Mouse (Mus musculus) limb, embryonic 11.5 days (tissue): ENCODE data around the gene Atp6v1e1. TPM values are rescaled to one million over a fixed set of nuclear protein-coding genes. Genes with fewer than 3 reads are reported as not detected.

ENCODE experiments used
- ATAC-seq: fragments of 200-750 bp; cut with Nextera tagmentation; 2 replicates; pipeline ENCODE4 v1.8.0; 2017; ENCODE audit warnings: low read depth; ENCODE audit not compliant: insufficient number of reproducible peaks, low FRiP score, low TSS enrichment
- DNase-seq: peaks from one replicate; pipeline ENCODE4 v3.0.0-alpha.2; 2015; ENCODE audit warnings: low spot score
- H3K27ac ChIP-seq: fragments of 300-500 bp; sonication (generic); replicated peaks from 2 replicates; pipeline ENCODE4 v1.5.1; 2014; ENCODE audit warnings: low read depth, mild to moderate bottlenecking, low read length
- H3K27me3 ChIP-seq: fragments of 300-500 bp; sonication (generic); 2 replicates; pipeline ENCODE4 v1.6.1; 2014; ENCODE audit warnings: mild to moderate bottlenecking, low read length, mixed read lengths; ENCODE audit not compliant: control insufficient read depth, insufficient read depth
- H3K36me3 ChIP-seq: fragments of 300-500 bp; sonication (generic); 2 replicates; pipeline ENCODE4 v1.6.1; 2014; ENCODE audit warnings: mild to moderate bottlenecking, low read length, moderate library complexity, mixed read lengths; ENCODE audit not compliant: control insufficient read depth, insufficient read depth
- H3K4me1 ChIP-seq: fragments of 300-500 bp; sonication (generic); 2 replicates; pipeline ENCODE4 v1.6.1; 2014; ENCODE audit warnings: low read length, mixed read lengths; ENCODE audit not compliant: control insufficient read depth, insufficient read depth
- H3K4me2 ChIP-seq: fragments of 300-500 bp; sonication (generic); 2 replicates; pipeline ENCODE4 v1.6.1; 2014; ENCODE audit warnings: low read depth, mild to moderate bottlenecking, moderate library complexity; ENCODE audit not compliant: severe bottlenecking
- H3K4me3 ChIP-seq: fragments of 300-500 bp; sonication (generic); 2 replicates; pipeline ENCODE4 v1.5.1; 2014; ENCODE audit warnings: low read depth, low read length
- H3K9ac ChIP-seq: fragments of 300-500 bp; sonication (generic); 2 replicates; pipeline ENCODE4 v1.6.1; 2014; ENCODE audit warnings: mild to moderate bottlenecking, low read length
- H3K9me3 ChIP-seq: fragments of 300-500 bp; sonication (generic); 2 replicates; pipeline ENCODE4 v1.6.1; 2016; ENCODE audit warnings: low read length; ENCODE audit not compliant: control insufficient read depth
- WGBS: fragments of 180-500 bp; shearing (Covaris S2); extraction: QIAGEN DNeasy Blood & Tissue Kit; methylation state at CpG from one replicate; pipeline ENCODE4 v1.1.7; 2014; 5-methylcytosine and 5-hydroxymethylcytosine counted together
- polyA plus RNA-seq: library from polyadenylated mRNA; unstranded; fragments of >200 nt; fragmentation: Nextera tagmentation; extraction: Ambion mirVana; gene quantifications from 2 replicates; pipeline ENCODE4 v1.2.1, GENCODE M21; 2014

Gene Atp6v1e1
- polyA plus RNA-seq, 1 experiment from 2014 or later = 118 TPM

DNA sequence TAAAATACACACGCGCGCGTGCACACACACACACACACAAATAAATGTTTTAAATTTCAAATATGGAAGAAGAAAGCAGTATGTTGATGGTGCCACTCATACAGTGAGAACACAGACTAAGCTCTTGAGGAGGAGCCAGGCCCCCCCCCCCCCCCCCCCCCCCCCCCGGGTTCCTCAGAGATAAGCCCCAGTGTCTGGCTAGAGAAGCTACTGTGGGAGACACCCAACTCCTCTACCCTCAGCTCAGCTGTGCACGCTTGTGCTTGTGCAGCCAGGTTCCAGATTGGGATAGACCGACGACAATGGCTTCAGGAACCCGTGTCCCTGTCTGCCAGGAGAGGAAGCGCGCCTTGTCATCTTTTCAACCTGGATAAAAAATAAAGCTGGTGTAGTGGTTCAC is 32.4 kb downstream of the Atp6v1e1 start:
- WGBS = 93% methylated on average over 10 of the region's 11 CpGs
- Histone ChIP-seq H3K36me3 (peaks cover 4% of the 10 kb centered on the region), H3K4me1 (no peaks in the 10 kb centered on the region), H3K4me3 (no peak overlapping the region), H3K9me3 (no peaks in the 10 kb centered on the region), H3K9ac (no peak overlapping the region), H3K27me3 (no peaks in the 10 kb centered on the region), H3K4me2 (no peak overlapping the region), H3K27ac (no peak overlapping the region)
- ATAC-seq (no peak), DNase-seq (no peak)

DNA sequence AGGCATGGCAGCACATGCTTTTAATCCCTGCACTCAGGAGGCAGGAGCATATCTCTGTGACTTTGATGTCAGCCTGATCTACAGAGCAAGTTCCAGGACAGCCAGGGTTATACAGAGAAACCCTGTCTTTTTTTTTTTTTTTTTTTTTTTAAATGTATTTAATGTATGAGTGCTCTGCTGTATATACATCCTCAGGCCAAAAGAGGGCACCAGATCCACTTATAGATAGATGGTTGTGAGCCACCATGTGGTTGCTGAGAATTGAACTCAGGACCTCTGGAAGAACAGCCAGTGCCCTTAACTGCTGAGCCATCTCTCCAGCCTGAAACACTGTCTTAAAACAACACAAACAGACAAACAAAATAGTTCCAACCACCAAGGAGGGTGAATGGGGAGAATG is 33.7 kb downstream of the Atp6v1e1 start:
- ATAC-seq = no peak
- no peaks in the 10 kb centered on the region for H3K4me1 ChIP-seq
- no peaks in the 10 kb centered on the region for H3K27me3 ChIP-seq
- no peak overlapping the region for H3K27ac ChIP-seq
- H3K9ac ChIP-seq = no peak overlapping the region
- H3K36me3 ChIP-seq = peaks cover 4% of the 10 kb centered on the region
- H3K9me3 ChIP-seq = no peaks in the 10 kb centered on the region
- H3K4me2 ChIP-seq = no peak overlapping the region
- no peak for DNase-seq
- H3K4me3 ChIP-seq = no peak overlapping the region

DNA sequence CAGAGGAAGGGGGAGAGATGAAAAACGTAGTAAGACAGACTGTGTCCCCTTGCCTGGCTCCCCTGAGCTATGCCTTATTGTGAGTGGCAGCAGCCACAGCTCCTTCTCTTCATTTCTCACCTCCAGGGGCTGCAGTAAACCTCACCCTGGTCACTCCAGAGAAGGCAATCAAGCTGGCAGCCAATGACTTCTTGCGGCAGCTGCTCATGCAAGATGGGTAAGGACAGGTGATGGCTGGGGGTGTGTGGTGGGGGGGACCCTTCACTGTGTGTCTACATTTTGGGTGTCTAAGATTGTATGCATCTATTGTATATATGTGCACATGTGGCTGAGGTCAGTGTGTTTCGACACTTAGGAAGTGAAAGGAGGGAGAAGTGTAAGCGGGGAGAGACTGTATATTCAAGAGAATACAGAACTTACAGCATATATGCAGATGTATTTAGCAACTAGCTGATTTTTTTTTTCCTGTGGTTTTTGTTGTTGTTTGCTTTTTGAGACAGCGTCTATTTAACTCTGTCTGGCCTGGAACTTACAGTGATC is 34.5 kb downstream of the Atp6v1e1 start:
- Histone ChIP-seq H3K4me1 (no peaks in the 10 kb centered on the region), H3K9me3 (no peaks in the 10 kb centered on the region), H3K4me2 (no peak overlapping the region), H3K36me3 (peaks cover 4% of the 10 kb centered on the region), H3K27me3 (no peaks in the 10 kb centered on the region), H3K4me3 (no peak overlapping the region), H3K27ac (no peak overlapping the region), H3K9ac (no peak overlapping the region)
- ATAC-seq (no peak), DNase-seq (no peak)
- 73% methylated on average over 5 of the region's 5 CpGs for WGBS

DNA sequence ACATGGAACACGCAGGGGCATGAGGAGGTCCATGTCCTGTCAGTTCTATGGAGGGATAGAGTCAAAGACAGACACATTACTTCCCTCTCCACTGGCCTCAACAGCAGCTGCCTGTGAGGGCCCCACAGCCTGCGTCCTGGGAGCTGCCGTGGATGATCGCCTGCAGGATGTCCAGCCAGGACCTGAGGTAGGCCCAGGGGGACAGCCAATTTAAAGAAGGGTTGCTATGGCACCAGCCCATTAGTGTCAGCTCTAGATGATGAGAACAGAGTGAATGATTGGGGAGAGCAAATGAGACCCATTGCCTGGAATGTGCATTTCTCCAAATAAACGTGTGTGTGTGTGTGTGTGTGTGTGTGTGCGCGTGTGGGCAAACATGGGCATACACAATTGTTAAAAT is 38.2 kb downstream of the Atp6v1e1 start:
- no peak overlapping the region for H3K4me3 ChIP-seq
- H3K4me1 ChIP-seq = no peaks in the 10 kb centered on the region
- ATAC-seq (no peak), DNase-seq (no peak)
- 55% methylated on average over 7 of the region's 7 CpGs for WGBS
- no peak overlapping the region for H3K27ac ChIP-seq
- H3K27me3 ChIP-seq = no peaks in the 10 kb centered on the region
- no peak overlapping the region for H3K4me2 ChIP-seq
- no peaks in the 10 kb centered on the region for H3K9me3 ChIP-seq
- H3K36me3 ChIP-seq = no peaks in the 10 kb centered on the region
- no peak overlapping the region for H3K9ac ChIP-seq

DNA sequence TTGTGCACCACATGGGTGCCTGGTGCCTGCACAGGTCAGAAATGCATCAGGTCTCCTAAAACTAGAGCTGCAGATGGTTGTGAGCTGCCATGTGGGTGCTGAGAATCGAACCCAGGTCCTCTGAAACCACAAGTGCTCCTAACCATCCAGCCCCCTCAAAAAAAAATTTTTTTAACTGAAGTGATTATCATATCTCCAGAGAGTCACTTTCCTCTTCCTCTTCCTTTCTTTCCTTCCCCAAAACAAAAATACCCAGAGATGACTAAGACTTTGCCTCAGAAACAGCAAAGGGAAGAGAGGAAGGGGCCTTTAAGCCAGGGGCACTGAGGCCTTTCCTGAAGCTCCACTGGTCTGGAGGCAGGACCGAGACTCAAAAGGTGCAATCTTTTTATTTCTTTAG is 39.6 kb downstream of the Atp6v1e1 start:
- no peak for DNase-seq
- ATAC-seq = no peak
- H3K9ac ChIP-seq = no peak overlapping the region
- H3K4me3 ChIP-seq = no peak overlapping the region
- H3K27ac ChIP-seq = no peak overlapping the region
- H3K27me3 ChIP-seq = no peaks in the 10 kb centered on the region
- no peak overlapping the region for H3K4me2 ChIP-seq
- no peaks in the 10 kb centered on the region for H3K36me3 ChIP-seq
- WGBS = 90% methylated on average over 2 of the region's 2 CpGs
- H3K4me1 ChIP-seq = no peaks in the 10 kb centered on the region
- H3K9me3 ChIP-seq = no peaks in the 10 kb centered on the region

DNA sequence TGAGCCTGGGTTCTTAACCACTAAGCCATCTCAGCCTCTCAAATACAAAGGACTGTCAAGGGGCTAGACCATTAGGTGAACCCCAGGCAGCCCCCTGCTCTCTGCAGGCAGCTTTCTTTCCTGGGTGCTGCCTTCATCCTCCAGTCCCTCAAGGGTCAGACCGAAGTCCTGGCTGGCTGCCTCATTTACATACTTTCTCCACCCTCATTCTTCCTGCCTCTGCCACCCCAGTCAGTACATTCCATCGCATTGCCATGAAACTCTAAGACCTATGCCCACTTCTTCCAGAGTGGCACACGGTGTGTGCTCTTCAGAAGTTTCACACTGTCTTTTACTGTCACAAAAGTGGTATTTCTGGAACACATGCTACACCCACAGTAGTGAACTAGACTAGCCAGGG is 44.4 kb downstream of the Atp6v1e1 start:
- no peak overlapping the region for H3K27ac ChIP-seq
- H3K27me3 ChIP-seq = no peaks in the 10 kb centered on the region
- no peaks in the 10 kb centered on the region for H3K9me3 ChIP-seq
- no peak overlapping the region for H3K4me2 ChIP-seq
- no peaks in the 10 kb centered on the region for H3K4me1 ChIP-seq
- no peak overlapping the region for H3K4me3 ChIP-seq
- ATAC-seq = no peak
- WGBS = 59% methylated on average over 3 of the region's 3 CpGs
- no peaks in the 10 kb centered on the region for H3K36me3 ChIP-seq
- no peak for DNase-seq
- no peak overlapping the region for H3K9ac ChIP-seq

DNA sequence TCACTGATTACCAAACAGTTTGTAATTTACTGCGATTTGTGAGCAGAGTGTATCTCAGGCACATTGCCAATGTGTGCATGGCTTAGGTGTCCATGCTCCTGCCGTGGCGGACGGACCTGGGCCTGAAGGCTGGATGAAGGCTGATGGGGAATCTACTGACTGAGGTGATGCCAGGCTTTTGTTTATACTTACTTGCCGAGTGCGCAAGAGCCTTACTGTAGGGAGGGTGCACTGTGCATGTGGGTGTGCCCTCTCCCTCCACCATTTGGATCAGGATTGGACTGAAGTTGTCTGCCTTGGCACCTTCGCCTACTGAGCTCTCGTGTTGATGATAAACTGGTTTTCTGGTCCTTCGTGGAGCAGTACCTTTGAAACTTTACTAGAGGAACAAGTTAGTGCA is 45.1 kb downstream of the Atp6v1e1 start:
- no peaks in the 10 kb centered on the region for H3K36me3 ChIP-seq
- H3K4me3 ChIP-seq = no peak overlapping the region
- H3K9me3 ChIP-seq = no peaks in the 10 kb centered on the region
- no peak overlapping the region for H3K4me2 ChIP-seq
- H3K27ac ChIP-seq = no peak overlapping the region
- no peaks in the 10 kb centered on the region for H3K4me1 ChIP-seq
- no peak for ATAC-seq
- 82% methylated on average over 9 of the region's 9 CpGs for WGBS
- H3K9ac ChIP-seq = no peak overlapping the region
- no peaks in the 10 kb centered on the region for H3K27me3 ChIP-seq
- no peak for DNase-seq

DNA sequence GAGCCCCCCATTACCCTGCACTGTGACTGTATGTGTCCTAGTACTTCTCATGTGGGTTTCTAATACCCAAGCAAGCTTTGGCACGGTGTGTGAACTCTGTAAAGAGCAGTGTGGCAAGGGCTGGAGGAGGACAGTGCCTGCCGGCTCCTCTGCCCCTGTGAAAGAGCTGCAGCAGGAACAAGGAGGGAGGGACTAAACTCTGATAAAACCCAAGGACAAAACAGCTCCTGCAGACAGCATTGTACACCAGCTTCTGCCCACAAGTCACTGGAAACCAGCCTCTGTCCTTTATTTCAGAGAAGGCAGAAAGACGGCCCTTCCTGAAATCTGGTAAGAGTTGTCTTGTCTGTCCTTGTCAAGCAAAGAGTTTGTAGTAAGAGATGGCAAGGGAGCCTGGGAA is 46.3 kb downstream of the Atp6v1e1 start:
- Histone ChIP-seq H3K4me1 (no peaks in the 10 kb centered on the region), H3K27ac (no peak overlapping the region), H3K36me3 (no peaks in the 10 kb centered on the region), H3K27me3 (no peaks in the 10 kb centered on the region), H3K4me3 (no peak overlapping the region), H3K4me2 (no peak overlapping the region), H3K9me3 (no peaks in the 10 kb centered on the region), H3K9ac (no peak overlapping the region)
- ATAC-seq = no peak
- WGBS = 89% methylated on average over 3 of the region's 3 CpGs
- DNase-seq = no peak

DNA sequence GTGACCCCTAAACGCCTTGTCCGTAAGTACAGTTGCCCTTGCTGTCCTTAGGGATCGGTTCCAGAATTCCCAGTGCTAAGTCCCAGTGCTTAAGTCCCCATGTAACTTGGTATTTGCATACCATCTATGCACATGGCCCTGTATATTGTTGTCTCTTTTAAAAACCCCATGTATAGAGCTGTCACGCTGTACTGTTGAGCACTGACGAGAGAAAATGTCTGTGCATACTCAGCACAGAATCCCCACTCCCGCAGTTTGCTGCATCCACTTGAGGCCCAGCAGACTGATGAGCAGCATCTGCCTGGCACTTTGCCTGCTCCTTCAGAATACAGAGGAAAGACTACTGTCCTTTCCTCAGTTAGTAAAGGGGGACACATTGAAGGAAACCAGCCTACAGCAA is 48.8 kb downstream of the Atp6v1e1 start:
- WGBS = 93% methylated on average over 6 of the region's 6 CpGs
- ATAC-seq = no peak
- DNase-seq = no peak
- Histone ChIP-seq H3K4me3 (no peak overlapping the region), H3K4me2 (no peak overlapping the region), H3K36me3 (no peaks in the 10 kb centered on the region), H3K4me1 (no peaks in the 10 kb centered on the region), H3K9me3 (no peaks in the 10 kb centered on the region), H3K27ac (no peak overlapping the region), H3K9ac (no peak overlapping the region), H3K27me3 (no peaks in the 10 kb centered on the region)
